Mouse (Mus musculus): ENCODE data around the gene Nfya. TPM values are rescaled to one million over a fixed set of nuclear protein-coding genes. Genes with fewer than 3 reads are reported as not detected.

Nfya gene
- polyA plus RNA-seq, 1 experiment from 2014 or later, result 30.3 TPM

GRCm38 (mm10) chr17:48418781-48419180, 9.1 kb upstream of the Nfya start:
- H3K27ac ChIP-seq (ENCODE audit: low read depth), result no peak overlapping the region; the same call in 1 of the 2 replicates
- peak overlapping the region; percentile 18; the same call in 1 of the 2 replicates for H3K4me2 ChIP-seq
- H3K27me3 ChIP-seq (ENCODE audit: insufficient read depth, low read length), result no peaks in the 10 kb centered on the region
- 52% methylated on average over 1 of the region's 1 CpGs for WGBS
- no peak for TF ChIP-seq CTCF (IDR thresholded peaks at IDR 0.05; ENCODE audit: low read depth)
- H3K36me3 ChIP-seq (ENCODE audit: insufficient read depth), result peaks cover 43% of the 10 kb centered on the region
- DNase-seq (no peak), ATAC-seq (ENCODE audit: insufficient read depth) (no peak)
- H3K4me1 ChIP-seq (ENCODE audit: insufficient read depth), result no peaks in the 10 kb centered on the region
- H3K4me3 ChIP-seq (ENCODE audit: low read depth, low read length), result no peak overlapping the region
- H3K9ac ChIP-seq, result no peak overlapping the region
- H3K9me3 ChIP-seq (ENCODE audit: low read depth, low read length), result no peaks in the 10 kb centered on the region

GRCm38 (mm10) chr17:48418174-48418573, 8.5 kb upstream of the Nfya start:
- Histone ChIP-seq H3K9ac (no peak overlapping the region), H3K27ac (ENCODE audit: low read depth) (no peak overlapping the region), H3K27me3 (ENCODE audit: insufficient read depth, low read length) (no peaks in the 10 kb centered on the region), H3K4me3 (ENCODE audit: low read depth, low read length) (no peak overlapping the region), H3K4me2 (peak overlapping the region; percentile 18; the same call in 1 of the 2 replicates), H3K4me1 (ENCODE audit: insufficient read depth) (no peaks in the 10 kb centered on the region), H3K36me3 (ENCODE audit: insufficient read depth) (peaks cover 47% of the 10 kb centered on the region), H3K9me3 (ENCODE audit: low read depth, low read length) (no peaks in the 10 kb centered on the region)
- ATAC-seq (ENCODE audit: insufficient read depth) (no peak), DNase-seq (no peak)
- no peak for TF ChIP-seq CTCF (IDR thresholded peaks at IDR 0.05; ENCODE audit: low read depth)
- WGBS, result 39% methylated on average over 7 of the region's 7 CpGs

GRCm38 (mm10) chr17:48417521-48417920, 7.8 kb upstream of the Nfya start:
- Histone ChIP-seq H3K27ac (ENCODE audit: low read depth) (no peak overlapping the region), H3K36me3 (ENCODE audit: insufficient read depth) (peaks cover 52% of the 10 kb centered on the region)

GRCm38 (mm10) chr17:48416425-48417195, 6.9 kb upstream of the Nfya start:
- no peaks in the 10 kb centered on the region for H3K27me3 ChIP-seq (ENCODE audit: insufficient read depth, low read length)
- no peaks in the 10 kb centered on the region for H3K9me3 ChIP-seq (ENCODE audit: low read depth, low read length)
- no peak overlapping the region for H3K4me2 ChIP-seq
- ATAC-seq (ENCODE audit: insufficient read depth) (peak; percentile 81), DNase-seq (peak; percentile 86)
- peak; percentile 74 for TF ChIP-seq CTCF (IDR thresholded peaks at IDR 0.05; ENCODE audit: low read depth)
- no peak overlapping the region for H3K4me3 ChIP-seq (ENCODE audit: low read depth, low read length)
- peaks cover 56% of the 10 kb centered on the region for H3K36me3 ChIP-seq (ENCODE audit: insufficient read depth)
- 76% methylated on average over 14 of the region's 14 CpGs for WGBS
- peaks cover 4% of the 10 kb centered on the region for H3K4me1 ChIP-seq (ENCODE audit: insufficient read depth)
- H3K9ac ChIP-seq, result no peak overlapping the region
- H3K27ac ChIP-seq (ENCODE audit: low read depth), result peak overlapping the region; percentile 32; the same call in 1 of the 2 replicates

More at GRCm38 (mm10) chr17:48417521-48417920, 7.8 kb upstream of the Nfya start:
- no peak for TF ChIP-seq CTCF (IDR thresholded peaks at IDR 0.05; ENCODE audit: low read depth)
- WGBS, result 81% methylated on average over 6 of the region's 6 CpGs
- Histone ChIP-seq H3K9me3 (ENCODE audit: low read depth, low read length) (no peaks in the 10 kb centered on the region), H3K27me3 (ENCODE audit: insufficient read depth, low read length) (no peaks in the 10 kb centered on the region), H3K4me3 (ENCODE audit: low read depth, low read length) (no peak overlapping the region), H3K4me1 (ENCODE audit: insufficient read depth) (no peaks in the 10 kb centered on the region), H3K9ac (no peak overlapping the region), H3K4me2 (no peak overlapping the region)
- ATAC-seq (ENCODE audit: insufficient read depth) (no peak), DNase-seq (no peak)

GRCm38 (mm10) chr17:48416011-48416410, 6.3 kb upstream of the Nfya start:
- H3K9me3 ChIP-seq (ENCODE audit: low read depth, low read length), result no peaks in the 10 kb centered on the region
- peaks cover 56% of the 10 kb centered on the region for H3K36me3 ChIP-seq (ENCODE audit: insufficient read depth)
- DNase-seq (peak; percentile 53), ATAC-seq (ENCODE audit: insufficient read depth) (no peak)
- H3K4me3 ChIP-seq (ENCODE audit: low read depth, low read length), result no peak overlapping the region
- 69% methylated on average over 7 of the region's 7 CpGs for WGBS
- peaks cover 8% of the 10 kb centered on the region for H3K4me1 ChIP-seq (ENCODE audit: insufficient read depth)
- no peak overlapping the region for H3K4me2 ChIP-seq
- TF ChIP-seq CTCF (IDR thresholded peaks at IDR 0.05; ENCODE audit: low read depth), result no peak
- no peak overlapping the region for H3K9ac ChIP-seq
- H3K27me3 ChIP-seq (ENCODE audit: insufficient read depth, low read length), result no peaks in the 10 kb centered on the region
- H3K27ac ChIP-seq (ENCODE audit: low read depth), result peak overlapping the region; percentile 26; the same call in 1 of the 2 replicates

- Histone ChIP-seq H3K27ac (ENCODE audit: low read depth) (peak overlapping the region; percentile 99), H3K4me2 (peak overlapping the region; percentile 66), H3K4me3 (ENCODE audit: low read depth, low read length) (peak overlapping the region; percentile 92), H3K27me3 (ENCODE audit: insufficient read depth, low read length) (no peaks in the 10 kb centered on the region), H3K36me3 (ENCODE audit: insufficient read depth) (peaks cover 37% of the 10 kb centered on the region), H3K4me1 (ENCODE audit: insufficient read depth) (peaks cover 12% of the 10 kb centered on the region), H3K9me3 (ENCODE audit: low read depth, low read length) (no peaks in the 10 kb centered on the region), H3K9ac (peak overlapping the region; percentile 73)
- WGBS, result 28% methylated on average over 8 of the region's 8 CpGs
- DNase-seq (peak; percentile 62), ATAC-seq (ENCODE audit: insufficient read depth) (no peak)
- TF ChIP-seq CTCF (IDR thresholded peaks at IDR 0.05; ENCODE audit: low read depth), result no peak
These were observed 1.5 kb upstream of the Nfya start for GRCm38 (mm10) chr17:48411241-48411640.

- DNase-seq, result peak; percentile 71
- H3K27ac ChIP-seq (ENCODE audit: low read depth), result peak overlapping the region; percentile 99
- TF ChIP-seq CTCF (IDR thresholded peaks at IDR 0.05; ENCODE audit: low read depth), result no peak
- H3K9me3 ChIP-seq (ENCODE audit: low read depth, low read length), result no peaks in the 10 kb centered on the region
- peaks cover 32% of the 10 kb centered on the region for H3K36me3 ChIP-seq (ENCODE audit: insufficient read depth)
- H3K9ac ChIP-seq, result peak overlapping the region; percentile 73
- H3K4me1 ChIP-seq (ENCODE audit: insufficient read depth), result peaks cover 12% of the 10 kb centered on the region
- peak overlapping the region; percentile 92 for H3K4me3 ChIP-seq (ENCODE audit: low read depth, low read length)
- peak overlapping the region; percentile 66 for H3K4me2 ChIP-seq
- peak; percentile 12 for ATAC-seq (ENCODE audit: insufficient read depth)
- H3K27me3 ChIP-seq (ENCODE audit: insufficient read depth, low read length), result no peaks in the 10 kb centered on the region
- under 1% methylated on average over 13 of the region's 13 CpGs for WGBS
These were observed 636 bp upstream of the Nfya start for GRCm38 (mm10) chr17:48410299-48410785.
